Mouse (Mus musculus) kidney, adult 2 months (tissue): Measurements from ENCODE around the gene Serpina16.

Source experiments
- CTCF ChIP-seq: fragments of 200-500 bp; conservative IDR thresholded peaks from 2 replicates; pipeline ENCODE4 v1.5.1; 2011; ENCODE audit warnings: low read depth, mild to moderate bottlenecking, control low read depth, low read length, moderate library complexity, mixed read lengths; ENCODE audit not compliant: insufficient read depth, insufficient read length
- POLR2A ChIP-seq: fragments of 200-500 bp; IDR thresholded peaks from one replicate; pipeline ENCODE4 v1.6.1; 2011; ENCODE audit warnings: low read depth, low read length, control low read depth

DNA sequence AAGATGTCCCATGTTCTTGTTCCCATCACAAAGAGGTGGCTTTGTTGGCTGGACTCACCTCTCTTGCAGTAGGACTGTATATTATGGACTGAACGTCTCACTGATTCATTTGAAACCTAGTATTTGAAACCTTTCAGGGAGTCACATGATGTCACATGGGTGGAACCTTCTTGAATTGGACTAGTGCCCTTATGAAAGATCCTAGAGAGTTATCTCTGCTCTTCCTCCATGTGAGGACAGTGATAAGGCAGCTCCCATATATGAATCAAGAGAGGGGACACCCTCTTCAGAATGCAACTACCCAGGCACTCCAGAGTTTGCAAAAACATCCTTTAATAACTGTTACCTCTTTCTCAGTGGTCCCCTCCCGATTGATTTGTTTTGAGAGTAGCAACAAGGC is 29.6 kb downstream of the Serpina16 start:
- no peak for TF ChIP-seq CTCF
- no peak for TF ChIP-seq POLR2A
